Mouse (Mus musculus) CH12.LX (cell line): ENCODE measurements at regions not wholly inside any gene's neighbourhood (a gene's known extent, or its start where the extent isn't known, plus 50 kb on each side); places are given as distances from the start of the nearest gene placed in this dataset.

Source experiments
- CTCF ChIP-seq, 2 experiments: IDR thresholded peaks in 1 of 2; conservative IDR thresholded peaks in 1 of 2; 2 replicates each; pipeline ENCODE4 v1.5.1; 2011 to 2012; ENCODE audit warnings: low read depth in 2 of 2, low read length in 2 of 2, improper control_type of control experiment in 1 of 2, inconsistent platforms in 1 of 2, mild to moderate bottlenecking in 1 of 2, moderate library complexity in 1 of 2
- EP300 ChIP-seq: IDR thresholded peaks from 2 replicates; pipeline ENCODE4 v1.6.1; 2011; ENCODE audit warnings: low read length, improper control_type of control experiment
- GABPA ChIP-seq: IDR thresholded peaks from 2 replicates; pipeline ENCODE4 v1.6.1; 2012; ENCODE audit warnings: low read depth, low read length, improper control_type of control experiment, inconsistent platforms; ENCODE audit not compliant: insufficient replicate concordance
- HCFC1 ChIP-seq: IDR thresholded peaks from 2 replicates; pipeline ENCODE4 v1.6.1; 2012; ENCODE audit warnings: low read depth, mild to moderate bottlenecking, inconsistent platforms, low read length, improper control_type of control experiment
- IRF4 ChIP-seq: IDR thresholded peaks from 2 replicates; pipeline ENCODE4 v1.6.1; 2014; ENCODE audit warnings: low read depth, mild to moderate bottlenecking, inconsistent platforms, low read length, improper control_type of control experiment
- MAX ChIP-seq: IDR thresholded peaks from 2 replicates; pipeline ENCODE4 v1.6.1; 2011; ENCODE audit warnings: low read length, improper control_type of control experiment
- MYC ChIP-seq: IDR thresholded peaks from 2 replicates; pipeline ENCODE4 v1.6.1; 2011; ENCODE audit warnings: low read depth, mild to moderate bottlenecking, improper control_type of control experiment, low read length
- NELFE ChIP-seq: IDR thresholded peaks from 2 replicates; pipeline ENCODE4 v1.6.1; 2011; ENCODE audit warnings: low read depth, low read length, improper control_type of control experiment
- POLR2A ChIP-seq: IDR thresholded peaks from 2 replicates; pipeline ENCODE4 v1.6.1; 2011; ENCODE audit warnings: low read depth, mild to moderate bottlenecking, improper control_type of control experiment, low read length
- USF1 ChIP-seq: IDR thresholded peaks from 2 replicates; pipeline ENCODE4 v1.6.1; 2014; ENCODE audit warnings: low read depth, mild to moderate bottlenecking, inconsistent platforms, low read length, improper control_type of control experiment
- ZC3H11A ChIP-seq: IDR thresholded peaks from 2 replicates; pipeline ENCODE4 v1.6.1; 2012; ENCODE audit warnings: low read depth, mild to moderate bottlenecking, inconsistent platforms, low read length, improper control_type of control experiment

GRCm38 (mm10) chr14:86350526-86350925 is 790.5 kb downstream of the Diaph3 start:
- TF ChIP-seq ZC3H11A (no peak), EP300 (no peak), HCFC1 (no peak), USF1 (no peak), IRF4 (no peak), CTCF (conservative IDR thresholded peaks at IDR 0.05 in 1 of 2, IDR thresholded peaks at IDR 0.05 in 1 of 2; ENCODE audit: low read depth in 2 of 2, low read length in 2 of 2) (no peak), MAX (no peak), MYC (no peak), GABPA (no peak), POLR2A (no peak), NELFE (no peak)
